Mouse (Mus musculus): ENCODE results near the gene Prkcq. TPM values are rescaled to one million over a fixed set of nuclear protein-coding genes. Genes with fewer than 3 reads are reported as not detected.

Prkcq gene
- 34.6 and 36.4 TPM in 2 replicates for polyA plus RNA-seq (2015; fragmentation: Nextera tagmentation; extraction: Ambion mirVana)

GRCm38 (mm10) chr2:11171754-11172501 is at the start of gene Prkcq:
Gene Prkcq, plus strand, starts transcription at chr2:11172108.

